Mouse (Mus musculus) bone marrow macrophage, adult 2 months (primary cell): ENCODE results near the gene Nanog. TPM values are rescaled to one million over a fixed set of nuclear protein-coding genes. Genes with fewer than 3 reads are reported as not detected.
A peak's percentile ranks its signal among the peaks of the same experiment; 100 is the strongest.
"Not testable (repeated sequence)": the region's sequence is repeated elsewhere in the genome, so short reads cannot be mapped to it uniquely, and the experiment has no call there.

Source experiments
- H3K27ac ChIP-seq: 2 replicates; pipeline ENCODE4 v1.5.1; 2012; ENCODE audit warnings: low read depth, low read length; ENCODE audit not compliant: insufficient read depth
- H3K4me1 ChIP-seq: 2 replicates; pipeline ENCODE4 v1.6.1; 2012; ENCODE audit warnings: low read length; ENCODE audit not compliant: control insufficient read depth, insufficient read depth
- H3K4me3 ChIP-seq: 2 replicates; pipeline ENCODE4 v1.5.1; 2012; ENCODE audit warnings: mild to moderate bottlenecking, low read length, moderate library complexity; ENCODE audit not compliant: insufficient read depth
- CTCF ChIP-seq: IDR thresholded peaks from 2 replicates; pipeline ENCODE4 v1.5.1; 2012; ENCODE audit warnings: low read depth, mild to moderate bottlenecking, low read length, moderate library complexity
- POLR2A ChIP-seq: IDR thresholded peaks from 2 replicates; pipeline ENCODE4 v1.6.1; 2012; ENCODE audit warnings: mild to moderate bottlenecking, low read depth, low read length, borderline replicate concordance
- polyA plus RNA-seq: library from polyadenylated mRNA; stranded (reverse); fragments of >200 nt; gene quantifications from 2 replicates; pipeline ENCODE4 v1.2.4, GENCODE M21; 2012; ENCODE audit not compliant: missing spikeins, insufficient read depth, insufficient read length

The Nanog gene
- polyA plus RNA-seq, 1 experiment, result not detected

DNA sequence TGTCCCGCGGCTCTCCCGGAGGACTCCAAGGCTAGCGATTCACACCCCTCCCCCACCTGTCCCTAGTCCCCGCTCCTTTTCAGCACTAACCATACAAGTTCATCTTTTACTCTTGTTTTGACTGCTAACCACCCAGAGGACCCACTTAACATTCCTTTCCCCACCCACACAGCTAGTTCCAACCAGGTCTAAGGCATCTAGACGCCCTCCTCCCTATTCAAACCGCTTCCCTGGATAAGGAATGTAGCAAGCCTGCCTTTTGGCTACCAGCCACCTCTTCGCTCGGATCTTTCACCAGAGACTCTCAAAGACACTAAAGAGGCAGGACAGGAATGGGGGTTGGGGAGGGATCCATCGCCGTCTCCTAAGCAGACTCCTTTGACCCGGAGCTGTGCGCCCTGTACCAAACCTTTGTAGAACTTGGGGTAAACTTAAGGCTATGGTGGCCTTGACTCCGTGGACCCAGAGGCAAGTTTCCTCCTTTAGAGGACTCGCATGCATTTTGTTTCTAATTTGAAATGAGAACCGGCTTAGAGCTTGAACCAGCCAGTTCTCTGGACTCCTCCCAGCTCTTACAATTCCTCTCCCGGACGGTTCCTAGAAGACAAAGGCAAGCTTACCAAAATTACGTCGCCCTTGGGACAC lies 4.7 kb upstream of the Nanog start:
- H3K4me1 ChIP-seq, result no peaks in the 10 kb centered on the region
- TF ChIP-seq CTCF, result no peak
- H3K27ac ChIP-seq, result no peak overlapping the region
- H3K4me3 ChIP-seq, result no peak overlapping the region

DNA sequence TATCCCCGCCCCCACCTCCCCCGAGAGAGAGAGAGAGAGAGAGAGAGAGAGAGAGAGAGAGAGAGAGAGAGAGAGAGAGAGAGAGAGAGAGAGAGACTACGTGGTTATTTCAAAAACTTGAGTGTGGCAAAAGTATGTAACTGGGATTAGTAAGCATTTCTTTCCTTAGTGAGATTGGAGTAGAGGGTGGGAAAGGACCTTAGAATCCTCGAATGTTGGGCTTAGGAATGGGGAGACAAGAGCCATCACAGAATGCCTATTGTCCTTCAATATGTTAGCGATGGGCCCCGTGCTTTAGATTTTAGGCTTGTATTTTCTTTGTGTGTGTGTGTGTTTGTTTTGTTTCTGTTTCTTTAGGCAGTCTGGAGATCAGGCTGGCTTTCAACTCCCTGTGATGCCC lies 4.0 kb upstream of the Nanog start:
- no peak for TF ChIP-seq CTCF
- no peak for TF ChIP-seq POLR2A
- Histone ChIP-seq H3K4me1 (no peaks in the 10 kb centered on the region), H3K4me3 (no peak overlapping the region), H3K27ac (no peak overlapping the region)

DNA sequence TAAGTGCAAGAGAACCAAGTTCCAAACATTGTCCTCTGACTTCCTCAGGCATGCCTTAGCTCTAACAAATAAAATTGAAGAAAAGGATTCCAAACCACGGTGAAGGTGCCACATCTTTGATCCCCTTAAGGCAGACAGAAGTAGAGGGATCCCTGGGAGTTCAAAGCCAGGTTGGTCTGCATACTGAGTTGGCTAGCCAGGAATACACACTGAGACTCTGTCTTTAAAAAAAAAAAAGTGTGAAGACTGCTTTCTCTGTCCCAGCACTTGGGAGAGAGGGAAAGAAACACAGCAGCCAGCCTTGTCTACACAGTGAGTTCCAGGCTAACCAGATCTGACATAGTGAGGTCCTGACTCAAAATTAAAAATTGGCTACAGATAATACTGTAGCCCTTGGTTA lies 3.6 kb upstream of the Nanog start:
- no peak overlapping the region for H3K4me3 ChIP-seq
- no peak for TF ChIP-seq POLR2A
- no peak for TF ChIP-seq CTCF
- no peak overlapping the region for H3K27ac ChIP-seq
- no peaks in the 10 kb centered on the region for H3K4me1 ChIP-seq

DNA sequence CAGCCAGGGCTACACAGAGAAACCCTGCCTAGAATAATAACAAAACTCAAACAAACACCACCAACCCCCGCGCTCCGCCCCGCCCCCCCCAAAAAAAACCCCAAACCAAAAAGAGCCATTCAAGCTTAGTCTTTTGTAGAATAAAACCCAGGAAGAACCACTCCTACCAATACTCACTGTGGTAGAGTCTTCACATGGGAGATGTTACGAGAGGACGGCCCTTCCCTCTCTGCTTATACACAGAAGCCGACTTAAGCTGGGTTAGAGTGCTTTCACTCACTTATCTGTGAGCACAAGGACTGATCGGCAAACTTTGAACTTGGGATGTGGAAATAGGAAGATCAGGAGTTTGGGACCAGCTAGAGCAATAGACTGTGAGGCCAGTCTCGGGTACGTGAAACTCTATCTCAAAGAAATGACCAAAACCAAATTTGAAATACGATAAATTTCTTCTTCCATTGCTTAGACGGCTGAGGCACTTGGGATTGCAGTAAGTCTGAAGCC lies 900 bp upstream of the Nanog start:
- TF ChIP-seq CTCF (no peak), POLR2A (no peak)
- no peaks in the 10 kb centered on the region for H3K4me1 ChIP-seq
- H3K27ac ChIP-seq, result no peak overlapping the region
- no peak overlapping the region for H3K4me3 ChIP-seq

DNA sequence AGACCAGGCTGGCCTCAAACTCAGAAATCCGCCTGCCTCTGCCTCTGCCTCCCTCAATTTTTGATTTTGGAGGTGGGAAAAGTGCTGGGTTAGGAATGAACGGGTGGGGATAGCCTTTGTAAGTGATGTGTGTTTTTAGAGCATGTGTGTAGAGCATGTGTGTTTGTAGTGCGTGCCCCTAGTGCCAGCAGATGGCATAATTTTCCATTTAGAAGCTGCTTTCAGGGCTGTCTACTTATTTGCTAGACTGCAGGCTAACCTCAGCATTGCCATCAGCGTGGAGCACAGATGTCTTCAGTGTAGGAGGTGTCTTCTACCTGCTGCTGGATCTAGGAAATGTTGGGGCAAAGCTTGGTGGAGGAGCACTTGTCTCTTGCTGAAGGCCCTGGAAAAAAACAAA lies 1.5 kb downstream of the Nanog start:
- Histone ChIP-seq H3K27ac (no peak overlapping the region), H3K4me1 (no peaks in the 10 kb centered on the region), H3K4me3 (no peak overlapping the region)
- TF ChIP-seq POLR2A, result no peak
- TF ChIP-seq CTCF, result no peak

DNA sequence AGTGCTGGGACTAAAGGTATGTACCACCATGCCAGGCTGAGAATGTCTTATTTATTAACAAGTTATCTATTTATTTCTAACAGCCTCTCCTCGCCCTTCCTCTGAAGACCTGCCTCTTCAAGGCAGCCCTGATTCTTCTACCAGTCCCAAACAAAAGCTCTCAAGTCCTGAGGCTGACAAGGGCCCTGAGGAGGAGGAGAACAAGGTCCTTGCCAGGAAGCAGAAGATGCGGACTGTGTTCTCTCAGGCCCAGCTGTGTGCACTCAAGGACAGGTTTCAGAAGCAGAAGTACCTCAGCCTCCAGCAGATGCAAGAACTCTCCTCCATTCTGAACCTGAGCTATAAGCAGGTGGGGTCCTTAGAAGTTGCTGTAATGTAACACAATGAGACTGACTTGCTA lies 4.2 kb downstream of the Nanog start:
- H3K4me3 ChIP-seq, result no peak overlapping the region
- H3K27ac ChIP-seq, result no peak overlapping the region
- TF ChIP-seq POLR2A (no peak), CTCF (no peak)
- H3K4me1 ChIP-seq, result no peaks in the 10 kb centered on the region

DNA sequence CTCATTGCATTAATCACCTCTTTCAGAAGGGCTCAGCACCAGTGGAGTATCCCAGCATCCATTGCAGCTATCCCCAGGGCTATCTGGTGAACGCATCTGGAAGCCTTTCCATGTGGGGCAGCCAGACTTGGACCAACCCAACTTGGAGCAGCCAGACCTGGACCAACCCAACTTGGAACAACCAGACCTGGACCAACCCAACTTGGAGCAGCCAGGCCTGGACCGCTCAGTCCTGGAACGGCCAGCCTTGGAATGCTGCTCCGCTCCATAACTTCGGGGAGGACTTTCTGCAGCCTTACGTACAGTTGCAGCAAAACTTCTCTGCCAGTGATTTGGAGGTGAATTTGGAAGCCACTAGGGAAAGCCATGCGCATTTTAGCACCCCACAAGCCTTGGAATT lies 5.8 kb downstream of the Nanog start:
- not testable (repeated sequence) for H3K4me3 ChIP-seq, H3K27ac ChIP-seq, H3K4me1 ChIP-seq

DNA sequence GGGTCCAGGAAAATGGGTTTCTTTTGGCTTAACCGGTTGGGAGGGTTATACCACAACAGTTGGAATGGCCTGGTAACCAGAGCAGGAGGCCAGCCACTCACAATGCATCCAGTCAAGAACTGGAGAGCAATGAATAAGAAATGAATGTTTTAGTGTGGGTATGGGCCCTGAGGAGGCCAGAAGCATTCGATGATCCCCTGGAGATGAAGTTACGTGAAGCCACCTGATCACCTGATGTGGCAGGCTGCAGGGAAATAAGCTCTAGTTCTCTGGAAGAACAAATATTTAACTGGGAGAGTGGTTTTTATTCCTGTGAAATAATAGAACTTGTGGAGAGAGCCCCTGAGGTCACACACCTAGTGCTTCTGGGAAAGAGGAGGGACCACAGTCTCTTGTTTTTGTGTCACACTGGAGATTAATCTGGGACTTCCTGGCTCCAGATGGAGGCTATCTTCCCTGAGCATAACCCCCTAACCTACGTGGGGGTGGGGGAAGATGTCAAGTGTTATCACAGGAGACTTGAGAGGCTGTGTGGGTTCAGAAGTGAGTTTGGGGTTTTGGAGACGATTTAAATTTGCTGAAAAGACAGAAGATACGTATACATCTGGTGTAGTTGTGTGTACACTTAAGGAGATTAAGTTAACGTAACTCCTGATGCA lies 7.5 kb downstream of the Nanog start:
- Histone ChIP-seq H3K27ac (no peak overlapping the region), H3K4me1 (no peaks in the 10 kb centered on the region), H3K4me3 (no peak overlapping the region)
- no peak for TF ChIP-seq POLR2A
- no peak for TF ChIP-seq CTCF

DNA sequence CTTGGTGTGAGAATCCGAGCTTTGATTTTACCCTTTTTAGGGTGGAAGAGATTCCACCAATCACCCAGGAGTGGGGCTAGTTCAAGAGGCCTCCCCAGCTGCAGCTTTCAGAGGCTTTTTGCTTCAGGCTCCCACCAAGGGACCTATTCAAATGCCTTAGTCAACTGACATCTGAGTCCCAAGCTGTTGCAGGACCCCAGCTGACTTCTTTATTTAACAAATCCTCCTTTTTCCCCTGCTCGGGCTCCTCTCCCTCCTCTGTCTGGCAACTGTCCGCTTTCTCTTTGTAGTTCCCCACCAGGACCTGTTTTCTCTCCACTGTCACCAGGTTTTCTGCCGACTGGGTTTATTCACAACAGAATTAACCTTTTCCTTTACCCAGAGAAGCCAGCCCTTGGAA lies 8.6 kb downstream of the Nanog start:
- TF ChIP-seq CTCF (no peak), POLR2A (no peak)

DNA sequence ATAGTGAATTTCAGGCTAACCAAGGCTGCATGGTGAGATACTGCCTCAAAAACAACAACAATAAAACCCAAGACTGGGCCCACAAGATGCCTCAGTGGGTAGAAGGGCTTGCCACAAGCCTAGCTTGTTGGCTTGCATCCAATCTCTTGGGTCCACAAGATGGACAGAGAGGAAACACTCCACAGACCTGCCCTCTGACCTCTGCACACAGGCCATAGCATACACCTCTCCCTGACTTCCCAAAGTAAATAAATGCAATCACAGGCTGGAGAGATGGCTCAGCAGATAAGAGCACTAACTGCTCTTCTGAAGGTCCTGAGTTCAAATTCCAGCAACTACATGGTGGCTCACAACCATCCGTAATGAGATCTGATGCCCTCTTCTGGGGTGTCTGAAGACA lies 10.9 kb downstream of the Nanog start:
- not testable (repeated sequence) for H3K27ac ChIP-seq, H3K4me3 ChIP-seq, H3K4me1 ChIP-seq

More for the DNA sequence above, 8.6 kb downstream of the Nanog start:
- Histone ChIP-seq H3K4me1 (no peaks in the 10 kb centered on the region), H3K27ac (no peak overlapping the region), H3K4me3 (no peak overlapping the region)

DNA sequence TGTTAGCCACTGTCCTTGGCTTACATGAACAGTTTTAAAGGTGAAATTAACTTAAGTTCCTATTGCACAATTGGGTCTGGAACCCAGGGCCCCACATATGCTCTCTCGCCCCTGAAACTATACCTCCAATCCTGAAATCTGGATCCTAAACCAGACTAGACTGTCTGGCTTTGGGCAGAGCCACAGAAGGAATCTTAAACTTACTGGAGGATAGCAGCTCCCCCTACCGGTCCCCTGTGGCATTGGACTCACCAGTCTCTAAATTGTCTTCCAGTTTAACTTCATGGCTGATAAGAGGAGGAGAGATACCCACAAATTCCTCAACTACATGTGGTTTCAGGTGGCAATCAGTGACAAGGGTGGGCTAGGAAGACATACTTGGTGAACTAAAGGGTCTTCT lies 12.7 kb downstream of the Nanog start:
- no peak overlapping the region for H3K27ac ChIP-seq
- no peak overlapping the region for H3K4me3 ChIP-seq
- no peak for TF ChIP-seq POLR2A
- TF ChIP-seq CTCF, result peak; percentile 53; the same call in 1 of the 2 replicates
- H3K4me1 ChIP-seq, result peaks cover 7% of the 10 kb centered on the region
